Mouse (Mus musculus): ENCODE results near the gene Atp8a2. TPM values are rescaled to one million over a fixed set of nuclear protein-coding genes. Genes with fewer than 3 reads are reported as not detected.
"Not testable (repeated sequence)": the region's sequence is repeated elsewhere in the genome, so short reads cannot be mapped to it uniquely, and the experiment has no call there.

Atp8a2 gene
- polyA plus RNA-seq, 1 experiment from 2014 or later, result 10.3 TPM

DNA sequence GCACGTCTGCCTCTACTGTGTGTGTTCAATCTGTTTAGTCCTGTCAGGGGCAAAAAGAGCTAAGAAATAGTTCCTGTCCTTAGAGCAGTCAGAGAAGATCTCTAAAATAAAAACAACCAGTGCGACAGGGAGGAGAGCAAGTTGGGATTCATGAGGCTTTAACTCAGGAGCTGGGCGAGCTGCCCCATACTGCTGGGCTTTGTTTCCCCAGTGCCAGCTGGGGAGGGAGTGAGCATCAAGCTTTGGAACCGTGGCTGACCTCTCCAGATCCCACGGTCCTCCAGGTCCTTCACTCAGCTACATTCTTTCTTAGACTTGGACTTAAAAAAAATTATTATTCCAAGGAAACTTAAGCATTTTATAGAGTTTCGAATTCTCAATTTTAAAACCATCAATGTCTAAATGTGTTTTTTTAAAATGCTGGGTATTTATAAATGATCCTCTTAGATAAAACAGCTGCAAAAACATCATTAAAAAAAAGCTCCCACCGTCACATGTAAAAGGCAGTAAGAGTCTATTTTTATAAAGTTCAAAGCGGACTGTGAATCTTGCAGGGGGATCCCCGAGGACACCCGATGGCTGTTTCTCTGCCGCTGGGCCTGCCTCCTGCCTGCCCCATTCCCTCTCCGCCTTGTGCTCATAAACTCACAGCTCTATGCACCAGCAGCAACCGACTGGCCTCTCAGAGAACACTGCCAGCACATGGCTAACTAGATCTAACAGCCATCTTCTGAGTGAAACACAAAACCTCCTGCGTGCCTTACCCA lies 350.2 kb downstream of the Atp8a2 start:
- H3K4me1 ChIP-seq (replicated peaks; ENCODE audit: control insufficient read depth, insufficient read depth, low read length), result no peaks in the 10 kb centered on the region
- WGBS, result 36% methylated on average over 14 of the region's 14 CpGs
- no peak for DNase-seq (ENCODE audit: low spot score)
- H3K9ac ChIP-seq (ENCODE audit: low read depth, low read length), result no peak overlapping the region
- no peaks in the 10 kb centered on the region for H3K36me3 ChIP-seq (ENCODE audit: control insufficient read depth, insufficient read depth, low read length)
- H3K27me3 ChIP-seq (ENCODE audit: control insufficient read depth, insufficient read depth, low read length), result no peaks in the 10 kb centered on the region
- no peak for ATAC-seq (ENCODE audit: low FRiP score)
- H3K27ac ChIP-seq (ENCODE audit: low read depth, low read length), result no peak overlapping the region
- no peak overlapping the region for H3K4me3 ChIP-seq (ENCODE audit: low read depth, low read length)
- H3K4me2 ChIP-seq (replicated peaks; ENCODE audit: low read depth, low read length), result no peak overlapping the region
- H3K9me3 ChIP-seq (ENCODE audit: control insufficient read depth, low read length), result no peaks in the 10 kb centered on the region

GRCm38 (mm10) chr14:59843264-59843942 lies 353.6 kb downstream of the Atp8a2 start:
- Histone ChIP-seq H3K4me2 (replicated peaks; ENCODE audit: low read depth, low read length) (no peak overlapping the region), H3K4me1 (replicated peaks; ENCODE audit: control insufficient read depth, insufficient read depth, low read length) (no peaks in the 10 kb centered on the region), H3K27me3 (ENCODE audit: control insufficient read depth, insufficient read depth, low read length) (no peaks in the 10 kb centered on the region), H3K9ac (ENCODE audit: low read depth, low read length) (no peak overlapping the region), H3K27ac (ENCODE audit: low read depth, low read length) (no peak overlapping the region), H3K36me3 (ENCODE audit: control insufficient read depth, insufficient read depth, low read length) (no peaks in the 10 kb centered on the region), H3K9me3 (ENCODE audit: control insufficient read depth, low read length) (no peaks in the 10 kb centered on the region), H3K4me3 (ENCODE audit: low read depth, low read length) (no peak overlapping the region)
- DNase-seq (ENCODE audit: low spot score) (no peak), ATAC-seq (ENCODE audit: low FRiP score) (no peak)
- WGBS, result 84% methylated on average over 6 of the region's 6 CpGs

GRCm38 (mm10) chr14:59839951-59840720 lies 356.8 kb downstream of the Atp8a2 start:
- no peak overlapping the region for H3K4me2 ChIP-seq (replicated peaks; ENCODE audit: low read depth, low read length)
- H3K4me1 ChIP-seq (replicated peaks; ENCODE audit: control insufficient read depth, insufficient read depth, low read length), result no peaks in the 10 kb centered on the region
- WGBS, result 73% methylated on average over 14 of the region's 14 CpGs
- no peaks in the 10 kb centered on the region for H3K36me3 ChIP-seq (ENCODE audit: control insufficient read depth, insufficient read depth, low read length)
- H3K27ac ChIP-seq (ENCODE audit: low read depth, low read length), result no peak overlapping the region
- no peak overlapping the region for H3K4me3 ChIP-seq (ENCODE audit: low read depth, low read length)
- no peaks in the 10 kb centered on the region for H3K9me3 ChIP-seq (ENCODE audit: control insufficient read depth, low read length)
- no peak for DNase-seq (ENCODE audit: low spot score)
- H3K9ac ChIP-seq (ENCODE audit: low read depth, low read length), result no peak overlapping the region
- no peaks in the 10 kb centered on the region for H3K27me3 ChIP-seq (ENCODE audit: control insufficient read depth, insufficient read depth, low read length)
- no peak for ATAC-seq (ENCODE audit: low FRiP score)

GRCm38 (mm10) chr14:59838446-59839259 lies 358.3 kb downstream of the Atp8a2 start:
- WGBS, result 89% methylated on average over 1 of the region's 3 CpGs
- DNase-seq (ENCODE audit: low spot score); ATAC-seq (ENCODE audit: low FRiP score); H3K9me3 ChIP-seq (ENCODE audit: control insufficient read depth, low read length); H3K4me3 ChIP-seq (ENCODE audit: low read depth, low read length); H3K4me1 ChIP-seq (replicated peaks; ENCODE audit: control insufficient read depth, insufficient read depth, low read length); H3K4me2 ChIP-seq (replicated peaks; ENCODE audit: low read depth, low read length); H3K27me3 ChIP-seq (ENCODE audit: control insufficient read depth, insufficient read depth, low read length); H3K36me3 ChIP-seq (ENCODE audit: control insufficient read depth, insufficient read depth, low read length); H3K27ac ChIP-seq (ENCODE audit: low read depth, low read length); H3K9ac ChIP-seq (ENCODE audit: low read depth, low read length): not testable (repeated sequence)

- not testable (repeated sequence) for H3K27me3 ChIP-seq (ENCODE audit: control insufficient read depth, insufficient read depth, low read length); H3K4me3 ChIP-seq (ENCODE audit: low read depth, low read length); H3K9ac ChIP-seq (ENCODE audit: low read depth, low read length); H3K4me1 ChIP-seq (replicated peaks; ENCODE audit: control insufficient read depth, insufficient read depth, low read length); DNase-seq (ENCODE audit: low spot score); H3K9me3 ChIP-seq (ENCODE audit: control insufficient read depth, low read length); H3K36me3 ChIP-seq (ENCODE audit: control insufficient read depth, insufficient read depth, low read length); H3K4me2 ChIP-seq (replicated peaks; ENCODE audit: low read depth, low read length); ATAC-seq (ENCODE audit: low FRiP score); H3K27ac ChIP-seq (ENCODE audit: low read depth, low read length)
- WGBS, result no CpG with 5 or more reads among the region's 3 CpGs
These were observed 359.2 kb downstream of the Atp8a2 start for GRCm38 (mm10) chr14:59837691-59838241.

DNA sequence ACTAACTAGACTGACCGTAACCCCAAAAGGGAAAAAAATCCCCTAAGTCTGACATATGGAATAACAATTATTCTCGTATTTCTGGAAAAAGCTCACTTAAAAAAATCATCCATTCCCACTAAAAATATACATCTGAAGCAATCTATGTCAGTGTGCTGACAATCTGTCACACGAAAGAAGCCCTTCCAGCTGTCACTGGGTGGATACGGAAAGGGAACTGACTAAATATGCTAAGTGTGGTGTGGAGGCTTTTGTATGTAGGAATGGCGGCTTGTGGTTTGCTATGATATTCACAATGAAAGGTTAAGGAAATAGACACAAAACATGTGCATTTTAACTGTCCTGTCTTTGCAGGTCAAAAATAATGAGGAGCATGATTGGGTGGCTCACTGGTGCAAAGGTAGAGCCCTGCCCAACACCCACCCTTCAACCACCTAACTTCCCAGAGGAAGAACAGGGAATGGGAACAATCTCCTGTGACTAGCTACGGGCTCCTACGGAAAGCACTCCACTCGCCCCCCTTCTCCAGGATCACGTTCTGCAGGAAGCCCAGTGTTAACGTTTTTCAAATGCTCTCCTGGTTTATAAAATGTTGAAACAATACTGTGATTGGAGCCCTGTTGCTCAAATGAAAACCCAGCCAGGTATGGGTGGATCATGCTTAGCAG lies 360.0 kb downstream of the Atp8a2 start:
- no peak overlapping the region for H3K4me2 ChIP-seq (replicated peaks; ENCODE audit: low read depth, low read length)
- ATAC-seq (ENCODE audit: low FRiP score) (no peak), DNase-seq (ENCODE audit: low spot score) (no peak)
- H3K9ac ChIP-seq (ENCODE audit: low read depth, low read length), result no peak overlapping the region
- no peak overlapping the region for H3K4me3 ChIP-seq (ENCODE audit: low read depth, low read length)
- no peaks in the 10 kb centered on the region for H3K36me3 ChIP-seq (ENCODE audit: control insufficient read depth, insufficient read depth, low read length)
- no peaks in the 10 kb centered on the region for H3K4me1 ChIP-seq (replicated peaks; ENCODE audit: control insufficient read depth, insufficient read depth, low read length)
- 57% methylated on average over 10 of the region's 10 CpGs for WGBS
- H3K27ac ChIP-seq (ENCODE audit: low read depth, low read length), result no peak overlapping the region
- no peaks in the 10 kb centered on the region for H3K9me3 ChIP-seq (ENCODE audit: control insufficient read depth, low read length)
- no peaks in the 10 kb centered on the region for H3K27me3 ChIP-seq (ENCODE audit: control insufficient read depth, insufficient read depth, low read length)

GRCm38 (mm10) chr14:59829580-59829979 lies 367.4 kb downstream of the Atp8a2 start:
- Histone ChIP-seq H3K4me1 (replicated peaks; ENCODE audit: control insufficient read depth, insufficient read depth, low read length) (no peaks in the 10 kb centered on the region), H3K9ac (ENCODE audit: low read depth, low read length) (no peak overlapping the region), H3K4me2 (replicated peaks; ENCODE audit: low read depth, low read length) (no peak overlapping the region), H3K36me3 (ENCODE audit: control insufficient read depth, insufficient read depth, low read length) (no peaks in the 10 kb centered on the region), H3K9me3 (ENCODE audit: control insufficient read depth, low read length) (no peaks in the 10 kb centered on the region), H3K4me3 (ENCODE audit: low read depth, low read length) (no peak overlapping the region), H3K27ac (ENCODE audit: low read depth, low read length) (no peak overlapping the region), H3K27me3 (ENCODE audit: control insufficient read depth, insufficient read depth, low read length) (no peaks in the 10 kb centered on the region)
- ATAC-seq (ENCODE audit: low FRiP score) (no peak), DNase-seq (ENCODE audit: low spot score) (no peak)
- WGBS, result 81% methylated on average over 5 of the region's 5 CpGs

DNA sequence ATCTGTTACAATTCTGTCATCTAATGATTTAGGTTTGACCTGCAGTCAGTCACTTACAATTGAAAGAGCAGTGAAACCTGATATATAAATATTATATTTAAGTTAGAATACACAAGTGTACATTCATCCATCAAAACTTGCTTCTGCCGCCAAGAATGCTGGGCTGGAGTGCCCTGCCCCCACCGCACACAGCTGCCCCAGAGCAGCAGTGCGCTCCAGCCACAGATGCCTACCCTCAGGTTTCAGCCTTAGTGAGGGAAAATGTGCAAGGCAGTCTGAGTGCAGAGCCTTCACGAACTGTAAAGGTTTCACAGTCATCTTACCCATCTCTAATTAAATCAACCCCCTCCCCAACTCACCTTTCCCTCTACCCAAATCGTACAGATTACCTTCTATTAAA lies 369.6 kb downstream of the Atp8a2 start:
- H3K9ac ChIP-seq (ENCODE audit: low read depth, low read length), result no peak overlapping the region
- DNase-seq (ENCODE audit: low spot score), result no peak
- 55% methylated on average over 5 of the region's 5 CpGs for WGBS
- H3K4me3 ChIP-seq (ENCODE audit: low read depth, low read length), result no peak overlapping the region
- H3K27me3 ChIP-seq (ENCODE audit: control insufficient read depth, insufficient read depth, low read length), result no peaks in the 10 kb centered on the region
- no peak overlapping the region for H3K4me2 ChIP-seq (replicated peaks; ENCODE audit: low read depth, low read length)
- no peaks in the 10 kb centered on the region for H3K36me3 ChIP-seq (ENCODE audit: control insufficient read depth, insufficient read depth, low read length)
- no peaks in the 10 kb centered on the region for H3K9me3 ChIP-seq (ENCODE audit: control insufficient read depth, low read length)
- no peak for ATAC-seq (ENCODE audit: low FRiP score)
- no peak overlapping the region for H3K27ac ChIP-seq (ENCODE audit: low read depth, low read length)
- H3K4me1 ChIP-seq (replicated peaks; ENCODE audit: control insufficient read depth, insufficient read depth, low read length), result no peaks in the 10 kb centered on the region
